Mouse (Mus musculus): ENCODE measurements around the gene Ltb. TPM values are rescaled to one million over a fixed set of nuclear protein-coding genes. Genes with fewer than 3 reads are reported as not detected.

Ltb gene
- total RNA-seq, 2 experiments from 2014 or later = not detected

- DNase-seq = no peak
Measured at GRCm38 (mm10) chr17:35194844-35195630, 798 bp downstream of the Ltb start.

- peak; percentile 73 for DNase-seq
Measured at GRCm38 (mm10) chr17:35195631-35196320, 1.5 kb downstream of the Ltb start.

- no peak for DNase-seq
Measured at GRCm38 (mm10) chr17:35196321-35196641, 2.0 kb downstream of the Ltb start.

- DNase-seq = no peak
Measured at GRCm38 (mm10) chr17:35197126-35197525, 2.9 kb downstream of the Ltb start.

- DNase-seq = no peak
Measured at GRCm38 (mm10) chr17:35198029-35198428, 3.8 kb downstream of the Ltb start.

GRCm38 (mm10) chr17:35198946-35199345 is 4.7 kb downstream of the Ltb start:
- DNase-seq = no peak

GRCm38 (mm10) chr17:35200398-35200797 is 6.2 kb downstream of the Ltb start:
- DNase-seq = peak; percentile 38

GRCm38 (mm10) chr17:35201128-35201527 is 6.9 kb downstream of the Ltb start:
- DNase-seq = no peak

GRCm38 (mm10) chr17:35201787-35202186 is 7.5 kb downstream of the Ltb start, which contains the start of gene Tnf:
TSS of gene Tnf (minus strand) at chr17:35202007.
- DNase-seq = peak; percentile 61

- DNase-seq = no peak
Measured at GRCm38 (mm10) chr17:35202442-35202841, 8.2 kb downstream of the Ltb start.

- no peak for DNase-seq
Measured at GRCm38 (mm10) chr17:35204494-35205379, 10.5 kb downstream of the Ltb start, which contains the start of gene Lta. TSS of gene Lta (minus strand) at chr17:35205351.

- DNase-seq = no peak
Measured at GRCm38 (mm10) chr17:35205380-35205769, 11.1 kb downstream of the Ltb start.

- no peak for DNase-seq
Measured at GRCm38 (mm10) chr17:35209785-35210535, 15.7 kb downstream of the Ltb start.

GRCm38 (mm10) chr17:35210593-35210992 is 16.4 kb downstream of the Ltb start:
- no peak for DNase-seq

- DNase-seq = no peak
Measured at GRCm38 (mm10) chr17:35213071-35213470, 18.8 kb downstream of the Ltb start.

- no peak for DNase-seq
Measured at GRCm38 (mm10) chr17:35218516-35219193, 24.4 kb downstream of the Ltb start.

GRCm38 (mm10) chr17:35219601-35220041 is 25.4 kb downstream of the Ltb start:
- no peak for DNase-seq

- DNase-seq = peak; percentile 56
Measured at GRCm38 (mm10) chr17:35220156-35220952, 26.1 kb downstream of the Ltb start, which contains the start of gene Gm16181. TSS of gene Gm16181 (plus strand) at chr17:35220834.

GRCm38 (mm10) chr17:35222299-35222698 is 28.1 kb downstream of the Ltb start:
- DNase-seq = no peak

GRCm38 (mm10) chr17:35224641-35225040 is 30.4 kb downstream of the Ltb start:
- no peak for DNase-seq
